Mouse (Mus musculus) cortical plate, adult 2 months (tissue): ENCODE results near the gene Kcnh3.

ENCODE experiments used
- CTCF ChIP-seq: fragments of 200-500 bp; IDR thresholded peaks from 2 replicates; pipeline ENCODE4 v1.5.1; 2011; ENCODE audit warnings: mild to moderate bottlenecking, control low read depth, low read length; ENCODE audit not compliant: insufficient read depth; ENCODE audit errors: extremely low read depth
- POLR2A ChIP-seq: fragments of 200-500 bp; IDR thresholded peaks from 2 replicates; pipeline ENCODE4 v1.6.1; 2011; ENCODE audit warnings: mild to moderate bottlenecking, low read length, control low read depth; ENCODE audit not compliant: insufficient read depth; ENCODE audit errors: extremely low read depth

DNA sequence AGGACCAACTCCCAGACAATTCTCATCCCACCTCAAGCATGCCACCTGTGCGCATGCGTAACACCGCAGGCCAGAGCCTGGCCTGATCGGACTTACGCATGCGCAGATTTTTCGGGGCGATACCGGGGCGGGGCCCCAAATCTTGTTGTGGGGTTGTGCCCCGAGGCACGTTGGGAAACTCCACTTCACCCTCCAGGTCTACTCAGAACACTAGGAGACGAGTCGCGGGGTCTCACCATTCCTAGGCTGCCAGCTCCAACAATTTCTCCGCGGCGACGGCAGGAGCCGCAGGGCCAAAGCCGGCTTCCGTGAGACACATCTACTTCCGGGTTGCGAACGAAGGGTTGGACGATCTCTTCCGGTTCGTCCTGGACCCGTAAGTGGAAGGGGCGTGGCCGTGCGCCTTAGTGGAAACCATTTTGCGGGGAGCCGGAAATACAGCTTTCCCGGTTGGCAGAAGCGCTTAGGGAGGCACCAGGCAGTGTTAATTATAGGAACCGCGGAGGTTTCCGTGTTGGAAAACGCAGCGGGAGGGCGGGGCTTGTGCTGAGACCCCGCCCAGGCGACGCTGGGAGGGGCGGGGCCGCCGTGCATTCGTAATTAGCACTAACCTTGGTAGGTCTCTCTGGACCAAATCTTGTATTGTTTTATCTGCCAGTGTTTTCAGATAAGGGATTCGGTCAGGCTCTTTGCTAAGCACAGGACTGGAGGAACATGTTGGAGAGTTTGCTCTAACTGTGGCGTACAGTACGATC is 27.1 kb downstream of the Kcnh3 start, which contains the start of gene Mcrs1:
- TF ChIP-seq CTCF (no peak), POLR2A (no peak)
